Mouse (Mus musculus) forebrain, postnatal 0 days (tissue): Measurements from ENCODE around the gene Abat. TPM values are rescaled to one million over a fixed set of nuclear protein-coding genes. Genes with fewer than 3 reads are reported as not detected.
A peak's percentile ranks its signal among the peaks of the same experiment; 100 is the strongest.

Experiments
- ATAC-seq: fragments of 200-750 bp; cut with Nextera tagmentation; 2 replicates; pipeline ENCODE4 v1.8.0; 2017; ENCODE audit warnings: mild to moderate bottlenecking, moderate library complexity
- DNase-seq: peaks from one replicate; pipeline ENCODE4 v3.0.0-alpha.2; 2015
- H3K27ac ChIP-seq: fragments of 300-500 bp; sonication (generic); 2 replicates; pipeline ENCODE4 v1.5.1; 2014; ENCODE audit warnings: low read depth, mild to moderate bottlenecking, antibody characterized with exemption, low read length, moderate library complexity, mixed read lengths
- H3K27me3 ChIP-seq: fragments of 300-500 bp; sonication (generic); 2 replicates; pipeline ENCODE4 v1.6.1; 2014; ENCODE audit warnings: mild to moderate bottlenecking, low read length, mixed read lengths; ENCODE audit not compliant: insufficient read depth
- H3K36me3 ChIP-seq: fragments of 300-500 bp; sonication (generic); 2 replicates; pipeline ENCODE4 v1.6.1; 2014; ENCODE audit warnings: mild to moderate bottlenecking, moderate library complexity; ENCODE audit not compliant: insufficient read depth
- H3K4me1 ChIP-seq: fragments of 300-500 bp; sonication (generic); 2 replicates; pipeline ENCODE4 v1.6.1; 2014; ENCODE audit warnings: antibody characterized with exemption; ENCODE audit not compliant: insufficient read depth
- H3K4me2 ChIP-seq: fragments of 300-500 bp; sonication (generic); 2 replicates; pipeline ENCODE4 v1.6.1; 2014; ENCODE audit warnings: low read depth, mild to moderate bottlenecking, moderate library complexity
- H3K4me3 ChIP-seq: fragments of 300-500 bp; sonication (generic); 2 replicates; pipeline ENCODE4 v1.5.1; 2014; ENCODE audit warnings: low read depth, low read length, mixed read lengths
- H3K9ac ChIP-seq: fragments of 300-500 bp; sonication (generic); 2 replicates; pipeline ENCODE4 v1.6.1; 2014; ENCODE audit warnings: mild to moderate bottlenecking
- H3K9me3 ChIP-seq: fragments of 300-500 bp; sonication (generic); 2 replicates; pipeline ENCODE4 v1.6.1; 2016; ENCODE audit warnings: low read length
- CTCF ChIP-seq: sonication (generic); IDR thresholded peaks from 2 replicates; pipeline ENCODE4 v1.5.1; 2016; ENCODE audit warnings: antibody characterized with exemption, control low read depth, low read depth
- WGBS: fragments of 180-500 bp; shearing (Covaris S2); extraction: QIAGEN DNeasy Blood & Tissue Kit; methylation state at CpG from one replicate; pipeline ENCODE4 v1.1.7; 2014; 5-methylcytosine and 5-hydroxymethylcytosine counted together
- polyA plus RNA-seq: library from polyadenylated mRNA; unstranded; fragments of >200 nt; fragmentation: Nextera tagmentation; extraction: Ambion mirVana; gene quantifications from 2 replicates; pipeline ENCODE4 v1.2.1, GENCODE M21; 2015
- total RNA-seq: library from RNA; depleted of rRNA; stranded (reverse); fragments of >200 nt; gene quantifications from 2 replicates; pipeline ENCODE4 v1.2.3, GENCODE M21; 2014; rRNA removed

The Abat gene
- total RNA-seq, result 76.1 and 104 TPM in 2 replicates
- 54.9 and 69.4 TPM in 2 replicates for polyA plus RNA-seq

DNA sequence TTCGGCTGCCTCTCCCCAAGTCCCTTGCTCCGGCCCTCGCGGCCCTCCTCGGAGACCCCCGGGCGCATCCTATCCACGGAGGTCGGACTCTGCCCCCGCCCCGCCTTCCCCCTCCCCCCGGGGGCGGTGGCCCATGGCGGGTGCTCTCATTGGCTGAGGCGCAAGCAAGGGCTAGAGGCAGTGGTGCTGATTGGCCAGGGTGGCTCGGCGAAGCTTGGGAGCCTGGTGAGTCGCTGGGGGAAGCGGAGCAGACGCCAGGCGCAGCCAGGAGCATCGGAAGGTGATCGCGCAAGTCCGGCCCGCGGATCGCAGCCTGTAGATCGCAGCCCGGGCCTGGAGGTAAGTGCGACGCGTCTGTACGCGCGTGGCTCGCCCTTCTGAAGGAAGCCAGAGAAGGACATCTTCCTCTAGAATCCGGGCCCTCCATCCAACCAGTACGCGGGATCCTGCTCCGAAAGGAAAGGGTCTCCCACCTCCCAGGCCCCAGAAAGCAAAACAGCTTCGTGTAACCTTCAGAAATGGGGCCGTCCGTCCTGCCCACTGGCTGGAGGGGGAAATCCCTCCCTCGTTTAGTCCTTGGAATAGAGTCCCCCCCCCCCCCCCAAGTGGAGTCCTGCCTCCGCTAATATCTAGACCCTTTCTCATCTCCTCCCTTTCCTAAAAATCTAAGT lies at the start of gene Abat:
TSS of gene Abat (plus strand) at position 194 of the 671 bp plus-strand sequence.
- peak; percentile 100 for ATAC-seq
- Histone ChIP-seq H3K4me3 (peak within 1 kb of the TSS; percentile 69), H3K27me3 (no peaks in the 10 kb centered on the region), H3K9me3 (no peaks in the 10 kb centered on the region), H3K4me2 (peak within 1 kb of the TSS; percentile 69), H3K36me3 (no peaks in the 10 kb centered on the region), H3K4me1 (peaks cover 10% of the 10 kb centered on the region; the same call in 1 of the 2 replicates), H3K9ac (peak within 1 kb of the TSS; percentile 68), H3K27ac (peak within 1 kb of the TSS; percentile 69; the same call in 1 of the 2 replicates)
- 1% methylated on average over 46 of the region's 46 CpGs for whole genome bisulfite sequencing
- TF ChIP-seq CTCF, result no peak
- peak; percentile 96 for DNase-seq

DNA sequence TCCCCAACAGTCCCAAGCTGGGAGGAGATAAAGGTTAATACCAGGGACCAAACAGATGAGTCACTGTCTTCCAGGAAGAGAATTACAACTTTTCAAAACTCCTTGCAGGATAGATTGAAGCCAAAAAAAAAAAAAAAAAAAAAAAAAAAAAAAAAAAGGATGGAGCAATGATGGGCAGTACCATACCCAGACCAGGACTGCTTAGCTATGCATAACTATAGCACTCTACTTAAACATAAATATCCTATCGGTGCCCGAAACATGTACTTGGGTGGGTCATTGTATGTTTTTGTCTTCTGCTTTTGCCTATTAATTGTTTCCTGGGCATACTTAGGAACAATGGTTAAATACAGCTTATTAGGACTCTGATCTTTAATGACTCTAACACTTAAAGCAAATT lies 43.1 kb upstream of the Abat start:
- TF ChIP-seq CTCF, result no peak
- Histone ChIP-seq H3K27me3 (no peaks in the 10 kb centered on the region), H3K9me3 (no peaks in the 10 kb centered on the region), H3K36me3 (no peaks in the 10 kb centered on the region), H3K4me1 (no peaks in the 10 kb centered on the region), H3K9ac (0 out of 2 replicates have a peak overlapping the region, but pooled peaks have one; percentile 82), H3K27ac (no peak overlapping the region), H3K4me3 (peak overlapping the region; percentile 73), H3K4me2 (peak overlapping the region; percentile 85)
- DNase-seq, result no peak
- 72% methylated on average over 2 of the region's 2 CpGs for WGBS
- ATAC-seq, result peak; percentile 47

DNA sequence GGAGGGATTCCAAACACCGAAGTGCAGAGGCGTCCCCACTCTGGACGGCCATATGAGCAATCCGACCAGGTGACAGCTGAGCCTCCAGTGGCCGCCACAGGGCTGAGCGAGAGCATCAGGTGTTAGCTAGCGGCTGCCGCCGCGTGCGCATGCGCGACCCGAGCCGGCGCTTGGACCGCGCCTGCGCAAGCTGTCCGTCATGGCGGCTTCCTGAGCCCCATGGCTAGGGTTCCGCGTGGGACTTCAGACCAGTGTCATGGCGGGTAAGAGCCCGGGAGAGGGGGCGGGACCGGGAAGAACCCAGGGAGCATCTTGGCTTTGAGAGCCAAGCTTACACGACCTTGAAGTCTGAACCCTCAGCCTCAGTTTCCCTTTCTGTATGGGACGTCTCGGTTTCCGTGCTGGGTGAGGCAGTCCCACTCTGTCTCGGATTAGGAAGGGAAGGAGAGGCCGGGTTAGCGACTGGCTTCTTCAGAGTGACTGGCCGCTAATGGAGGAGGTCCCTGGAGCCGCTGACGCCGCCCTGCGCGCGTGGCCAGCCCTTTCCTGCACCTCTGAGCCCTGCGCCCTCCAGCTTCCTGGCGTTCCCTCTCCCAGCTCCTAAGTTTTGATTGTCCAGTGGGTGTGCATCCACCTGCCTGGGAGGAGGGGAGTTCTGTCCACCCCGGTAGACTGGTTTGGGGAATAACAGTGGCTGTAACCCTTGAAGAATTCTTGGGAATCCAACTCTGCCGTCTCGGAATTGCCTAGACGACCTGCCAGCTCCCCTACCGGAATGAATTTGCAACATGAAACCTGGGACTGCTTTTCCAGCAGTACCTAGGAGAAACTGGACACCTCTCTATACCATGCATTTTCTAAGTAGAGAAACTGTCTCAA lies 42.4 kb upstream of the Abat start, which contains the start of gene Mettl22:
TSS of gene Mettl22 (plus strand) at position 186 of the 879 bp plus-strand sequence.
- Histone ChIP-seq H3K9ac (peak within 1 kb of the TSS; percentile 82), H3K4me3 (peak within 1 kb of the TSS; percentile 73), H3K4me1 (no peaks in the 10 kb centered on the region), H3K9me3 (no peaks in the 10 kb centered on the region), H3K27ac (peak within 1 kb of the TSS; percentile 70), H3K36me3 (no peaks in the 10 kb centered on the region), H3K27me3 (no peaks in the 10 kb centered on the region), H3K4me2 (peak within 1 kb of the TSS; percentile 85)
- peak; percentile 38 for TF ChIP-seq CTCF
- DNase-seq, result peak; percentile 95
- peak; percentile 98 for ATAC-seq
- WGBS, result under 1% methylated on average over 48 of the region's 48 CpGs

DNA sequence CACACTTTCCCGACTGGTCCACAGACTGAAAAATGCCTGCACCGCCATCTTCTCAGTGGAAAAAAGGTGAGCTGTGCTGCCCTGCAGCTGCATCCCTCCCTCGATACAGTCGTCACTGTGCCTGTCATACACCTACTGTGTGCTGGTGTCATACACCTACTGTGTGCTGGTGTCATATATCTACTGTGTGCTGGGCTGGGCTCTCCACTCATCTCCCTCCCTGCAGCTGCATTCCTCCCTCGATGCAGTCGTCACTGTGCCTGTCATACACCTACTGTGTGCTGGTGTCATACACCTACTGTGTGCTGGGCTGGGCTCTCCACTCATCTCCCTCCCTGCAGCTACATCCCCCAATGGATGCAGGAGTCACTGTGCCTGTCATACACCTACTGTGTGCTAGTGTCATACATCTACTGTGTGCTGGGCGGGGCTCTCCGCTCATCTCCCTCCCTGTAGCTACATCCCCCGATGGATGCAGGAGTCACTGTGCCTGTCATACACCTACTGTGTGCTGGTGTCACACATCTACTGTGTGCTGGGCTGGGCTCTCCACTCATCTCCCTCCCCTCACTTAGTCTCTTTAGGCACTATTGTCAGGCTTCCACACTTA lies 25.7 kb upstream of the Abat start:
- Histone ChIP-seq H3K4me1 (no peaks in the 10 kb centered on the region), H3K27me3 (no peaks in the 10 kb centered on the region), H3K9me3 (no peaks in the 10 kb centered on the region), H3K36me3 (peaks cover 36% of the 10 kb centered on the region), H3K27ac (no peak overlapping the region), H3K4me3 (no peak overlapping the region), H3K9ac (no peak overlapping the region), H3K4me2 (no peak overlapping the region)
- TF ChIP-seq CTCF, result no peak
- DNase-seq, result no peak
- ATAC-seq, result no peak
- 96% methylated on average over 9 of the region's 9 CpGs for WGBS

DNA sequence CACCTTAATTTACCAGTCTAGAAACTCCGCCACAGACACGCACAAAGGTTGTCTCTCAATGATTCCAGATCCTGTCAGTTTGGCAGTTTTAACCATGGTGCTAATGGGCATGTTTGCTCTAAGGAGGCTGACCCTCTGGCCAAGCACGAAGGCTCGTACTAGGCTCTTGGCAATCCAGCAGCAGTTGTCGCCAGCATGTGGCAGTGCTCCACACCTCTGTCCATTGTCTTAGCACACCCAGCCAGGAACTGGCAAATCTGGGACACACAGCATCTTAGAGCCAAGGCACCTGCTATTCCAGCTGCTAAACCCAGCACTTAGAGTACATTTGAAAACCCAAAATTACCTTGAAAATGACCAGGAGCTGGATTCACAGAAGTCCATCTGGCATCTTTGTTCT lies 23.9 kb upstream of the Abat start:
- ATAC-seq, result peak; percentile 20; the same call in 1 of the 2 replicates
- Histone ChIP-seq H3K27ac (no peak overlapping the region), H3K9ac (no peak overlapping the region), H3K9me3 (no peaks in the 10 kb centered on the region), H3K4me1 (no peaks in the 10 kb centered on the region), H3K4me2 (no peak overlapping the region), H3K27me3 (no peaks in the 10 kb centered on the region), H3K36me3 (peaks cover 26% of the 10 kb centered on the region), H3K4me3 (no peak overlapping the region)
- DNase-seq, result no peak
- no peak for TF ChIP-seq CTCF
- WGBS, result 63% methylated on average over 5 of the region's 5 CpGs

DNA sequence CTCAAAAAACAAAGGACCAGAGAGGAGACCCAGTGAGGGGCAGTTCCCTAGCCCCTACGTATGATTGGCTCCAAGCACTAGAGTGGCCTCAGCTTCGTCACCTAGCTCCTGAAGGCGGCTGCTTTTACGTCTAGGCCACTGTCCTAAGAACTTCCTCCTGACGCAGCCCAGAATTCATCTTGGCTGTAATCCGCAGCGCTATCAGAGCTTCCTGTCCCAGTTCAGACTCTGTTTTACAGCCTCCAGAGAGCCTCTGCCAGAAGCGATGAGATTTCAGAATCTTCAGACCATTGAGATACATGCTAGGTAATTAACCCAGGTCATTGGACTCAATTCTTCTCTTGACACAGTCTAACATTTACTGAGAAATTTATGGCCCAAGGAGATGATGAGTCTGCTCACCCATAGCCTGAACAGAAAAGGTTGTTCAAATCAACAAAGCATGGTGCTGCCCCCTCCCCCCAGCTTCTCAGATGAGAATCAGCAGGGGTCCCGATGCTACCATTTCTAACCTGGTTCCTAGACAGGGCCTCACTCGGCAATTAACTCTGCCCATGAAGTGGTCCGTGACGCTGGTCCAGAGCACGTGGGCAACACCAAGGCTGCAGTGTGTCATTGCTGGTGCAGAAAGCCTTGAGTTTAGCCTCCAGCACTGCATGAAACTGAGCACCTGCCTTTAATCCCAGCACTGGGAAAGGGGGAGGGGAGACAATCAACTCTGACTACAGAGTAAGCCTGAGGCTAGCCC lies 21.3 kb upstream of the Abat start:
- no peaks in the 10 kb centered on the region for H3K9me3 ChIP-seq
- H3K4me1 ChIP-seq, result no peaks in the 10 kb centered on the region
- H3K36me3 ChIP-seq, result peaks cover 17% of the 10 kb centered on the region; the same call in 1 of the 2 replicates
- H3K27ac ChIP-seq, result no peak overlapping the region
- no peak for ATAC-seq
- H3K4me2 ChIP-seq, result no peak overlapping the region
- no peak overlapping the region for H3K4me3 ChIP-seq
- H3K27me3 ChIP-seq, result no peaks in the 10 kb centered on the region
- no peak for DNase-seq
- no peak overlapping the region for H3K9ac ChIP-seq
- WGBS, result 36% methylated on average over 13 of the region's 13 CpGs
- TF ChIP-seq CTCF, result no peak
